Mouse (Mus musculus): Measurements from ENCODE around the gene Polm.

Polm gene

DNA sequence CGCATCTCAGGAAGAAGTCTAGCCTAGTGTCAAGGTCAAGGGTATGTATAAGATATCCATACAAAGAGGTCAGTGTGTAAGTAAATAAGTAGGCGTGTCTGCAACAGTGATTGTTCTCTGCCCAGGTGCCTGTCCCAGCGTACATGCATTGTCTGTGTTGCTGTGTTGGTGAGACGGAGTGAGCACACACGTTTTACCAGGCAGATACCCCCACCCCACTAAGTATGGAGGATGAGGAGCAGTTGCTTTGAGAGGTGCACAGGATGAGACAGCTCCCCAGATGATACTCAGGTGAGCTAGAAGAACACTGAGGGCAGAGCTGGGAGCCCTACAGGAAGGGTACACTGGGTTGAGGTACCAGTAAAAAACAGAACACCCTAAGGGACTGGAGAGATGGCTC, 33.6 kb downstream of the Polm start:
- DNase-seq (ENCODE audit: low read depth, low spot score) = no peak

DNA sequence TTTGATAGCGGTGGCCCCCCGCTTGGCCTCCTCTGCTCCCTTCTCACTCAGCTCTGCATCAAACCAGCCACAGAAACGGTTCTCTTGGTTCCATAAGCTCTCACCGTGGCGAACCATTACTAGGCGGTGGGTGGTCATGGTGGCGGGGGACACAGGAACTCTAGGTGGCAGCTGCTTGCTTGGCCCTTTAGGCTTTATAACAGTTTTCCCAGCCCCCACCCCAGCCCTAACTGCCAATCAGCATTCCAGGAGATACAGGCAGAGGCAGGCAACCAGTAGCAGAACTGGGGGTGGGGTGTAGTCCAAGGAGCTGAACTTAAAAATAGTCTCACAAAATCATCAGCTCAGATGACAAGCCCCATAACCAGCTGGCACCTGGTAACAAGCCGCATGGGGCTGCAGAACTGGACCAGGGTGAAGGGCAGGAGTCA, 34.2 kb downstream of the Polm start, which contains the start of gene Pgam2:
TSS of gene Pgam2 (minus strand) at position 183 of the 431 bp plus-strand sequence.
- no peak for DNase-seq (ENCODE audit: low read depth, low spot score)

DNA sequence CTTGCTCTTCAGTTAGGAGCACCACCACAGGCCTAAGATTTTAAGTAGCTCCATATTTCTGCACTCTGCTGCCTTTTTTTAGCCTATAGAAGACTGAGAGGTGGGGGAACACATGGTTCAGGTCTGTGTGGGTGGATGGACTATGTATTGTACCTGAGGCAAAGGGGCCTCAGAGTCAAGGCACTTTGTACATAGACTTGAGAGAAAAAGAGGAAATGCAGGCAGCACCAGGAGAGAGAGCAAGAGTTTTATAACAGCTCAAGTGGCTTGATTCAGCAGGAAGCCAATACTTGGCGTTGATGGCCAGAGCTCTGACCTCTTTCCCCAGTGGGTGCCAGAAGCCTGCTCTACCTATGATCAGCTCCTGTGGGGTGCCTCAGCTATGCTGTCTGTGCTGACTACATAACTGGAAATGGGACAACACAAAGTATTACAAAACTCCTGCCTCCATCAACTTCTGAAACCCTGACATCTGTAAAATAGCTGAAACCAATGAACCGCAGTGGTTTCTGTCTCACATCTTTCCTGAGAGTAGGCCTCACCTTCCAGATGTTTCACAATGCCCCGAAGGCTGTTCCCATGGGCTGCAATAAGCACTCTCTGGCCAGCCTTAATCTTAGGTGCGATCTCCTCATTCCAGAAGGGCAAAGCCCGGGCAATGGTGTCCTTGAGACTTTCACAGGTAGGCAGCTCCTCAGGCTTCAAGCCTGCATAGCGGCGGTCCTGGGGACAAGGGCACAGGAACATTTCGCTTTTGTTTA, 35.2 kb downstream of the Polm start:
- DNase-seq (ENCODE audit: low read depth, low spot score) = no peak

DNA sequence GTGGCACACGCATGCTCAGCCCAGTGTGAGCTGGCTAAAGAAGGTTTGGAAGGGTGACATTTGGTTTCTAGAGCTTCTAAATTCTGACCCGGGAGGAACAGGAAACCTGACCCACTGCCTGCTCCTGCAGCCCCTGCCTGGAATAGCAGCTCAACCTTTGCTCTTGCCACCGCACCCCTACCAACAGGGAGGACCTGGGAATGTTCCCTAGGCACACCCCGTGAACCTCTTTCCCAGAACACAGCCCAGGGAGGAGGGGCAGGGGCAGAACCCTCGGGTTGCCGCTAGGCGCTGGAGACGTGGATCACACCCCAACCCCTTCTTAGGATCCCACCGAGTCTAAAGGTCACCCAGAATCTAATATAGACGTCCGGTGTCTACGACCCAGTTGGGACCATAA, 35.8 kb downstream of the Polm start:
- no peak for DNase-seq (ENCODE audit: low read depth, low spot score)

DNA sequence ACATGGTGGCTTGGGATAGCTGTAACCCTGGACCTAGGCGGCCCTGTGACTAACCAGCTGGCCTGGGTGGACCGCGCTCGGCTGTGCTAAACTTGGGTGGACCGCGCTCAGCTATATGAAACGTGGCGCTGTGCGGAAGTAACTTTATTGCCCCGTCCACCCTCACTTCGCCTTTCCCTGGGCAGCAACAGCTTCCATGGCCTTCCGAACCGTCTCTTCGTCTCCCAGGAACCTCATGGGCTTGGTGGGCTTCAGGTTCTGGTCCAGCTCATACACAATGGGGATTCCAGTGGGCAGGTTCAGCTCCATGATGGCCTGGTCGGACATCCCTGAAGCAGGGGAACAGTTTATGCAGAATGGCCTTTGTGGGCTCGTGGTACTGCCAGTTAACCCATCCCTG, 36.3 kb downstream of the Polm start:
- no peak for DNase-seq (ENCODE audit: low read depth, low spot score)

DNA sequence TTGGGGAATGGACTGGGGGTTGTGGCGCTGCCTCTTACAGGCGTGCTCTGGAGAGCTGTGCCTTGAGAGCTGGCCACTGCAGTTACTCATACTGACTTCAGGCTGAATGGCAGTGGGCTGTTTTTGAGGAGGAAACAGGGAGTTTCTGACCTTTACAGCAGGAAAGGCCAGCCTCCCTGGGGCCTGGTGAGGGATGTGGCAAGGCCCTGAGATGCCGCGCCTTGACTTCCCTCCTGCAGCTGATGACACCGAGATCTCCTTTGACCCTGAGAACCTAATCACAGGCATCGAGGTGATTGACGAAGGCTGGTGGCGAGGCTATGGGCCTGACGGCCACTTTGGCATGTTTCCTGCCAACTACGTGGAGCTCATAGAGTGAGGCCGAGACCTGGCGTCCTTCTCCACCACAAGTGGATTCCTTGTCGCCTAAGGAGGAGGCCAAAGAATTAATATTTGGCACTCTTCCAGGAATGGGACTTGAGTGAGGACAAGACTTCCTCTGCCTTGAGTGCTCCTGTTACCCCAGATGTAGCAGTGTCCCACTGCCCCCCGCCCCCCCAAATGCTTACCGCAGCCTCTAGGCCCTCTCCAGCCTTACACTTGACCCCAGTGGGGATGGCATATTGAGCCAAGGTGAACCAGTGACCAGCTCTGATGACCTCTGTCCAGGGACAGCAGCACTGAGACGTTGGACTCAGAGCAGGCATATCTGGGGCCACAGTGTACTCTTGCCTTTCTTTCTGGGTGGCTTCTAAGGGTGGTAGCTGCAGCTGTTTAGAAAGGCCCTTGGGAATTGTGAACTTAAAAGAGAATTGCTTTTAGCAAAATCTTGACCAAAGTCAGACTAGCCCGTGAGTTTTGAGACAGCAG, 38.0 kb downstream of the Polm start:
- no peak for DNase-seq (ENCODE audit: low read depth, low spot score)

DNA sequence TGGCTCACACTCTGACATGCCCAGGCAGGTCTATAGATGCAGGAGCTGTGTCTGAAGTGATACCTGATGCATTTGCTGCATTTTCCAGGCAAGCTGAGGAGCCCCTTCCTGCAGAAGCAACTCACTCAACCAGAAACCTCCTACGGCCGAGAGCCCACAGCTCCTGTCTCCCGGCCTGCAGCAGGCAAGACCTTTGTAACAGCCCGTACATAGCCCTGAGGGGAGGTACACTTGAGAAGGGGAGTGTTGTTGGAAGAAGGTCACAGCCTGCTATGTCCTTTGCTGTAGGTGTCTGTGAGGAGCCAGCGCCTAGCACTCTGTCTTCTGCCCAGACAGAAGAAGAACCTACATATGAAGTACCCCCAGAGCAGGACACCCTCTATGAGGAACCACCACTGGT, 39.9 kb downstream of the Polm start:
- no peak for DNase-seq (ENCODE audit: low read depth, low spot score)

DNA sequence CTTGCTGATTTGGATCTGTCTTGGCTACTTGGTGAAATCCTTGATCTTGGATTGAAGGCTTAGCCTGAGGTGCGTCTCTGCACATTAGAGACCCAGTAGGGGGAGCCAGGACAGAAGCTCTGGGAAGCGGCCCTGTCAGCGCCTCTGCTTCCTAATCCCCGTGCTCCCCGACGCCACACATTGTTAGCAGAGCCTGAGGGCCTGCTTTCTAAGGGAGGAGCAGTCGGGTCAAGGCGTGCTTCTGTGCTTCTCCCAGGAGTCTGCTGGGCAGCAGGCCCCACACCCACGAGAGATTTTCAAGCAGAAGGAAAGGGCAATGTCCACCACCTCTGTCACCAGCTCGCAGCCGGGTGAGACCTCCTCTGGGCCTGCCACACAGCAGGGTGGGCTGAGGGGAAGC, 40.4 kb downstream of the Polm start:
- DNase-seq (ENCODE audit: low read depth, low spot score) = no peak

DNA sequence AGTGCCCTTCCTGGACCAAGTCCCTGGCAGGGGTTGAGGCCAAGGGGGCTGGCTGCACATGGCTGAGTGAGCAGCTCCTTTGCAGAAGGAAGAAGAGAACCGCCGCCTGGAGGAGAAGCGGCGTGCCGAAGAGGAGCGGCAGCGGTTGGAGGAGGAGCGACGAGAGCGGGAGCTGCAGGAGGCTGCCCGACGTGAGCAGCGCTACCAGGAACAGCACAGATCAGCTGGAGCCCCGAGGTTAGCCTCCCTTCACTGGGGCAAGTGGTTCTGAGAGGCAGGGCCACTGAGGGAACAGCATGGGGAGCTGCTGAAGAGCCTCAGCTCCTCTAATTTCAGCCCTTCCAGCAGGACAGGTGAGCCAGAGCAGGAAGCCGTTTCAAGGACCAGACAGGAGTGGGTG, 40.9 kb downstream of the Polm start:
- DNase-seq (ENCODE audit: low read depth, low spot score) = no peak

DNA sequence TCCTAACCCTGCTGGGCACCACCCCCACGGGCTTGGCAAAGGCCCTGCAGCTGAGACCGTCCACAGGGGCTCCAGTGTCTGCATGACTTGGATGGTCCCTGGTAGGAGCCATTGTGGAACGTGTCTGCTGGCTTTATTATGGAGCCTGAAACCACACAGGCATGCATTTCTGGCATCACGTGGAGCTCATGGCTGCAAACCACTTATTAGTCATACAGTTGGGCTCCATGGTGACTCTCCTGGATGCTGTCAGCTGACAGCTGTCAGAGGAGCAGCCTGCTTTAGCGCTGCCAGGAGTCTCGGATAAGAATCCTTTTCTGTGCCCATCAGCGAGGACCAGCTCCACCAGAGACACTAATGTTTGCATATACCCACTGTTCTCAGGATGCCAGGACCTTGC, 42.1 kb downstream of the Polm start:
- no peak for DNase-seq (ENCODE audit: low read depth, low spot score)

DNA sequence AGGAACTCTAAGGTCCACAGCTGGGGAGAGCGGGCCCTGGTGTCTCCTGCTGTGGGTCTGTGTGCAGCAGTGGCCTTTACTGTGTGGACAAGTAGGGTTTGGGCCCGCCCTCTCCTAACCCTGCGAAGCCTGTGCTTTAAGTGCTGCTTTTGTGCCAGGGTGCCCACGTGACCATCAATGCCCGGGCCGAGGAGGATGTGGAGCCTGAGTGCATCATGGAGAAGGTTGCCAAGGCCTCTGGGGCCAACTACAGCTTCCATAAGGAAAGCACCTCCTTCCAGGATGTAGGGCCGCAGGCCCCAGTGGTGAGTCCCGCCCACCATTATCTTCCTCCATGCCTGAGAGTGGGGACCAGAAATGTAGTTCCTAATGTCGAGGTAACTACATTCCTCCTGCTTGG, 42.5 kb downstream of the Polm start:
- DNase-seq (ENCODE audit: low read depth, low spot score) = no peak

DNA sequence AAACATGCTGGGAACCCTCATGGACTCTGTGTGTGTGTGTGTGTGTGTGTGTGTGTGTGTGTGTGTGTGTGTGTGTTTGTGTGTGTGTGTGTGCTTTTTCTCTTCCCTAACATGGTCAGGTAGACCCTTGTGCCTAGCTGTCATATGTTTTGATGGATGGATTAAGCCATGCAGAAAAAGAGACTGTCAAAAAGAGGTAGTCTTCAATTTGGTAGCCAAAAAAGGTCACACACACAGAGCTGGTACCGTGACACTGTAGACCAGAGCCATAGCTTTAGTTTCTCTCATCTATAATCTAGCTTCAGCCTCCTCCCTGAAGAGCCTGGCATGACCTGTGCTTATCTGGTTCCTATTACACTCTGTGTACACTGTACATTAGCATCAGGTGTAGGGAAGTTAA, 47.4 kb downstream of the Polm start:
- no peak for DNase-seq (ENCODE audit: low read depth, low spot score)

DNA sequence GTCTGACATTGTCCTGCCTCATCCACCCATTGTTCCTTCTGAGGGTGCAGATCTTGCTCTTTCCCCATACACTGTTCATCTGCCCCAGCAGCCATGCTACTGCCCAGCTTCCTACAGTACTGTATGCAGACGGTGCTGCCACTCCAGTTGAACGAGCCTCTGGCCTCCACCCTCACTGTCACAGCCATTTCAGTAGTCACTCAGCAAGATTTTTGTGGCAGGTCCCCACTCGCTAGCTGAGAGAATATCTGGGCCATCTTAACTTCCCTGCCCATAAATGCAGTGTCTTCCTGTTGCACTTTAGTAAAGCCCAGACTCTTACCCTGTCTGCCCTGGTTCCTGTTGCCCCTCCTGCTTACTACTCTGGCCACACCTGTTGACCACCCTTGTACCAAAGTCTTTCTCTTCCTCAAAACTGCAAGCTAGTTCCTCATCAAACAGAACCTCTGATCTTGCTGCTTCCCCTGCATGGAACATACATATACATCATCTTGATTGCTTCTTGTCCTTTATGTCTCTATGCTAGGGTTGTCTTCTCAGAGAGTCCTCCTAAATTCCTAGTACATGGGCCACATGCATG, 48.0 kb downstream of the Polm start:
- no peak for DNase-seq (ENCODE audit: low read depth, low spot score)

DNA sequence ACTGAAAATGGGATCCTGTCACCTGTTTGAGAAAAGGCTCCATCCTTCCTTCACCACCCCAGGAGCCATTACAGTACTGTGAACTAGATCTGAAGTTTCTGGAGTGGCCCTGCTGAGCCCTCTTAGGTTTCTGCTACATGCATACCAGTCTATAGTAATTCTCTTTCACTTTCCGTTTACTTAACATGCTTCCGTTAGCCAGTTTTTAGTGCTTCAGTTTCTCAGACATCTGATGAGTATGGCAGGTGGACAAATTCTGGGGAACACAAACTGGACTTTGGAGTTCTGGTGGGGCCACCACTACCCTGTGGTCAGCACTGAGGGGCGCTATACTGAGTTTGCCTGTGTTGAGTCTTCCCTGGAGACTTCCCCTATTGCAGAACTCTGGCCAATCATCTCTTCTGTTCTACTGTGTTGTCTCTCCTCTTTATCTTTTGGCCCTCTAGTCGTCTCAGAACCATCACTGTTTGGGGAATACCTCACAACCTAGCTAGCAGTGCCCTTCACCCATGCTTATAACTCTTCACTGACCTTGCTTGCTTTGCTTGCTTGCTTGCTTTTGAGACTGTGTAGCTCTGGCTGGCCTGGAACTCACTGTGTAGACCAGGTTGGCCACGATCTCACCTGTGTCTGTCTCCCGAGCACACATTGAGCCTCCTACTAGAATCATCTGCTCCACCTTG, 48.6 kb downstream of the Polm start:
- DNase-seq (ENCODE audit: low read depth, low spot score) = no peak

DNA sequence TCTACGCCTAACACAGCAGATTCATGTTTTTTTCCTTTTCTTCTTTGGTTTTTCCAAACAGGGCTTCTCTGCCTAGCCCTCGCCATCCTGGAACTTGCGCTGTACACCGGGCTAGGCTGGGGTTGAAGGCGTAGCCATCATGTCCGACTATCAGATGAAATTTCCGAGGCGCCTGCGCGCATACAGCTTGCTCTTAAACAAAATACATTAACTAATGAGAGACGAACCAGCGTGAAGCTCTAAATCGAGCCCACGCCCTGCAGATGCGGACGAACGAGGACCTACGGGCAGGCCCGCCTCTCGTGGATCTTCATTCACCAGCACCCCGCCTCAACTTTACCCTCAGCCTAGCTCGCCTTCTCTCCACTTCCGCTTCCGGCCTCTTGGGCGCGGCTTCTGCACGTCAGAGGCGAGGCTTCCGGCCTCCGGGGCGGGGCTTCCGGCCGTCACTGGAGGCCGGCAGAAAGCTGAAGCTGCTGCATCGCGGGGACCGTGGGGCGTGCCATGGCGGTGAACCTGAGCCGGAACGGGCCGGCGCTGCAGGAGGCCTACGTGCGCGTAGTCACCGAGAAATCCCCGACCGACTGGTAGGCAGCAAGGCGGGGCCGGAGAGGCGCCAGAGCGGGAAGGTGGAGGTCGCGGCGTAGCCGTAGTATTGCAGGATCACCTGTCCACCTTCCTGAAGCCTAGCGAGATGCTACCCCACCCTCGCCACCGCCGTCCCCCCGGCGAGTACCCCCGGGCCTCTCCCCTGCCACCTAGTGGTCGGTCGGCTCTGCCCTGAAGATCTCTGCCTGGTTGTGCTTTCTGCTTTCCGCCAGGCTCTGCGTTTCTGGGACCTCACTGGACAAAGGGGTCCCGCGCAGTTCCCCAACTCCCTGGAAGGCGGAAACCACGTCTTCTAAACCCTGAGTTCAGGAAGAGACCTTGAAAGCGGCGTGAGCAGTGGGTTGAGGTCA, 49.5 kb downstream of the Polm start, which contains the start of gene Dbnl:
TSS of gene Dbnl (plus strand) at position 433 of the 959 bp plus-strand sequence.
- DNase-seq (ENCODE audit: low read depth, low spot score) = peak; percentile 97

DNA sequence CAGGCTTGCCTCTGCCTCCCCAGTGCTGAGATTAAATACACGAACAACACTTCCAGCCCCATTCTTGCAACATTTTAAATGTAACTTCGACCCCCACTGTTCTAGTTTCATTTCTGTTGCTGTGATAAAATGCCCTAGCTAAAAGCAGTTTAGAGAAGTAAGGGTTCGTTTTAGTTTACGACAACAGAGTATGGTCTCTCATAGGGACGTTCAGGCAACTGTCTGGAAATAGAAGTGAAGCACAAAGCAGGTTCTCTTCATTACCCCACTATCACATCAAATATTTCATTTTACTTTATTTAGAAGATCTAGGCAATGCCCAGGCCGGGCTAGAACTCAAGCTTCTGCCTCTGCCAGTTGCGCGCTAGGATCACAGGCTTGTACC, 50.2 kb downstream of the Polm start:
- no peak for DNase-seq (ENCODE audit: low read depth, low spot score)

DNA sequence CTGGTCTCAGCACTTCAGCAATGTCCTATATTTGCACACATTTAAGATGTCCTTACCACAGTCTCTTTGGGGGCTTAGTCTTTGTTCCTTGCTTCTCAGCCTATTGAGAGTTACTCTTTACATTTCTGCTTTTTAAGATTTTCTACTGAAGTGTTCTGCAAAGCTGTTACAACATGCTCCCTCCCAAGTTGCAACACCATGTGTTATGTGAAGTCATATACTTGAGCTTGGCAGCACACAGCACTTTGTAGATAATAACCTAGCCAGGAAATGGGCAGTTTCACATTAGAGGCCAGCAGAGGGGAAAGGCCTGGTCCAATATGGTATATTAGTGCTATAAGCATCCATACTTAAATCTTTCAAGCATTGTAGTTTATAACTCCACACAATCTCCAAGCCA, 52.1 kb downstream of the Polm start:
- DNase-seq (ENCODE audit: low read depth, low spot score) = no peak

DNA sequence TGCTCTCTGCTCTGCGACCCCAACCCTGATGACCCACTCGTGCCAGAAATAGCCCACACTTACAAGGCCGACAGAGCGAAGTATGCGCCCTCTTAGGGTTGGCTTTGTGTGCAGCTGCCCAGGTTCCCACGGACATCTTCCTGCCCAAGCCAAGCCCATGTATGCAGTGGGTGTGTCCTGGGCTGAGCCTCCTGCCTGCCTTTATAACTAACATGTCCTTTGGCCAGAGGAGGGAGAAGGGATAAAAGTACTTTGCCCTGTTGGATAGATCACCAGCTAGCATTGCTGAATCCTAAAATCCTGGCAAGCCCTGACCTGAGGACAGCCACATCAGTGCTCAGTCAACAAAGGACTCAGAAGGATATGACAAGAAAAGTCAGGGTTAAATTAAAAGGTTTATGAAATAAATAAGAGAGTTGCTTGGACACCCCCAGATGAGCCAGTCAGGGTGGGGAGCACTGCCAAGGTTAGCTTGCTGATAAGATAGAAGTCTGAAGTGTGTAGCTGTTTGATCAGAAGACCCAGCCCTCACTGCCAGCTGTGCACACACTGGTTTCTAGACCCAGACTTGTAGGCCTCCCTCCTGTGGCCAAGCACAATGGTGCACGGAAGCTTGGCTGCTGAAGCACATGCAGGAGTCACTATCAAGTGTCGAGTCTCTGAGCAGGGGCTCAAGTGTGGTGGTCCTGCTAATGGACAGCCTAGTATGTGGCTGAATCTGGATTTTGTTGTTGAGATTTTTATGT, 55.4 kb downstream of the Polm start:
- no peak for DNase-seq (ENCODE audit: low read depth, low spot score)

DNA sequence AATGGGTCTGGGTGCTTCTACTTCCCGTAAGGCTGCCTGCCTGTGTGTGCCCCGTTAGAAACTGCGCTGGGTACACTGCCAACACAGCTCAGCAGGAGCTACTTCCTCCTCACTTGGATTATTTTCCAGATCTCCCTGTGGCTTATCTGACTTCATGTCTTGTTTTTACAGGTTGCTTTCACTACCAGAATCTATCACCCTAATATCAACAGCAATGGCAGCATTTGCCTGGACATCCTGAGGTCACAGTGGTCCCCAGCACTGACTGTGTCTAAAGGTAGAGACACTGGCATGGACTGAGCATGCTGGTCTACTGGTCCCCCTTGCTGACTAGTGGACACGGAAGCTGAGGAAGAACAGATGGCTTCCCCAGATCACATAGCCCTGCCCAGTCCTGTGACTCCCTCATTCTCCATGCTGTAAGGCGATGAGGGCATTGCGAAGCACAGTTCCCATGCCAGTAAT, 57.7 kb downstream of the Polm start:
- DNase-seq (ENCODE audit: low read depth, low spot score) = no peak

DNA sequence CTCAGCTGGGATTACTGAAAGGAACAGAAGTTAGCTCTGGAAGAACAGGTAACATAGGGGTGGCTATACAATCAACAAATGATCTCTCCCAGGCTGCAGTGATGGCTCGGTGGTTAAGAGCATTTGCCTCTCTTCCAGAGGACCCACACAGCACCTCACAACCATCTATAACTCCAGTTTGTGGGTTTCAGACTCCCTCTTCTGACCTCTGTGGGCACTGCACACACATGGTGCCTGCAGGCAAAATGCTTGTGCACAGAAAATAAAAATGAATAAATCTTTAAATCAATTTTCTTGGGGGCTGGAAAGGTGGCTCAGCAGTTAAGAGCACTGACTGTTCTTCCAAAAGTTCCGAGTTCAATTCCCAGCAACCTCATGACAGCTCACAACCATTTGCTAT, 59.3 kb downstream of the Polm start:
- no peak for DNase-seq (ENCODE audit: low read depth, low spot score)
